Mouse (Mus musculus) adrenal gland, adult (tissue): ENCODE measurements around the gene Pygo2.

Experiments used
- DNase-seq, 2 experiments: peaks; one replicate each; pipeline ENCODE4 v3.0.0; 2022 to 2023; ENCODE audit warnings: low spot score in 1 of 2; ENCODE audit not compliant: inconsistent age in 2 of 2

Pygo2 gene

DNA sequence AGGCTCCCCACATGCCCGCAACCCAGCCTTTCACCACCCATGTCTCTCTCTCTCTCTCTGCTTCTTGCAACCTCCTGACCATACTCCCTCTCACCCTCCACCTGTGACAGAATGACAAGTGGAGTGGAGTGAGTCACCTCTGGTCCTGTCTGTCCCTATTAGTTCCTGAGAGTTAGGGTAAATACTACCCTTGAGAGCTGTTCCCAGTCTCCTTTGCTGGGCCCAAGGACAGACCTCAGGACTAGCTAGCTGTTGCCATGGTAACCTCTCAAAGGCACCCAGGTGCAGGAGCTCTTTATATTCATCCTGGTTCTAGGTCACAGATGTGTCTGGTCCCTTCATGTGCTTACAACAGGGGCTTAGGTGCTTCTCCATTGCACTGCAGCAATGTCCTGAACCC lies 21.9 kb downstream of the Pygo2 start:
- DNase-seq: no peak

GRCm38 (mm10) chr3:89454401-89455177 lies 24.6 kb downstream of the Pygo2 start, which contains the start of gene Pmvk:
Gene Pmvk, plus strand, starts transcription at chr3:89454541.
- peak in 1 of 2 experiments; percentile 28 for DNase-seq

- no peak for DNase-seq
These were observed 25.8 kb downstream of the Pygo2 start for GRCm38 (mm10) chr3:89455786-89456285.

GRCm38 (mm10) chr3:89456726-89457665 lies 27.0 kb downstream of the Pygo2 start:
- peak; percentile 67 to 87 for DNase-seq

DNA sequence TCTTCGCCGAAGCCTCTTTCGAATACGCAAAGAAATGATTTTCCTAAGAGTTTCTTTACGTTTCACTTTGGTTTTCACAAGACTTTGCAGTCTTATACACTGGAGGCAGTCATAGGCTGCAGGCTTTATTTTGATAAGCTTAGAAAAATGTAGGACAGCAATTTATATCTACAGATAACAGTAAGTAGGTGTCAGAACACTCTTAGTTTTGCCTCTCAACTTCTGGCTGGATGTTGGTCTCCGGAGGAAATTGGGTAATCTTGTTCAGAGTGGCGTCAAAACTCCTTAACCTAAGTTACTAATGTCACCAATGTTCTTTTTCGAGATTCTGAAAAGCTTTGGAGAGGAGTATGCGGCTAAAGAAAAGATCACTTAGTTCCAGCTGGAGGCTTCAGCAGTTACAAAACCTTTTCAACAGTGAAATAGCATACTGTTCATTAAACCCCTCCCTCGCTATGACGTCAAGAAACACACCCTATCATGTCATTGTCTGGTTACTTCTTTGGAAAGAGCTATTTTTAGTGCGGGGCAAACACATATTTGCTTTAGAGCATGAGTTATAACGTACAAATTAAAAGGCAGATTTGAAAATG lies 28.5 kb downstream of the Pygo2 start:
- peak in 1 of 2 experiments; percentile 50 for DNase-seq

GRCm38 (mm10) chr3:89458965-89459807 lies 29.2 kb downstream of the Pygo2 start:
- DNase-seq: peak; percentile 92 to 97

DNA sequence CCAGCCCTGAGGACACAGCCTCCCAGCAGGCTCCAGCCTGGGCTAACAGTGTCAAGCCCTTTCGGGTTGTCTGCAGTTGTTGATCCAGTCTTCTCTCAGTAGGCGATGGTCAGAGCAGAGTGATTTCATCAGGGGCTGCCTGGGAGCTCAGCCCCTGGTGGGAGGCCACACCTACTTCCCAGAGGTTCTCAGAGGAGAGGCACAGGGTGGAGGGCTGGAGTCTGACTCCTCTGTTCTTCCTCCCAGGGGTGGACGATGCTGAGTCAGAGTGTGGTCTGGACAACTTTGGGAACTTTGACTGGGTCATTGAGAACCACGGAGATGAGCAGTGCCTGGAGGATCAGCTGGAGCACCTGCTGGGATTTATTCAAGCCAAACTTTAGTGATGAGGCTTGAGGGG lies 38.3 kb downstream of the Pygo2 start:
- no peak for DNase-seq

GRCm38 (mm10) chr3:89472280-89472679 lies 42.3 kb downstream of the Pygo2 start:
- no peak for DNase-seq

GRCm38 (mm10) chr3:89473838-89474237 lies 43.8 kb downstream of the Pygo2 start:
- DNase-seq: no peak

DNA sequence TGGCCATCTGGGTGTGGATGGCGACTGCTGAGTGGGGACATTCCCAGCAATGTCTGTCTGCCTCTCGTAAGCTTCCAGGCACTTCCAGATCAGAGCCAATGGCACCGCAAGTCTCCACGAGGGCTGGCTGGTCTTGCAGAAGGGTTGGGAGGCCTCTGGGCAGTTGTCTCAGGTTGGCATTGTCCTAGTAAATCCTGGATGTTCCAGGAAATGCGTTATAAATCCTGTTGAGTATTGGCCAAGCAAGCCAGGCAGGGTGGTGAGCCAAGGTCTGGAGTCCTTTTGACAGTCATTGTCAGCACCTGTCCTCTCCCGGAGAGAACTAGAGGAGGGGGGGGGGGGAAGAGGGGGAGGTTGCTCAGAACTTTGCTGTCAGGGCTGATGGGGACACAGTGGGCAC lies 49.0 kb downstream of the Pygo2 start:
- no peak for DNase-seq

DNA sequence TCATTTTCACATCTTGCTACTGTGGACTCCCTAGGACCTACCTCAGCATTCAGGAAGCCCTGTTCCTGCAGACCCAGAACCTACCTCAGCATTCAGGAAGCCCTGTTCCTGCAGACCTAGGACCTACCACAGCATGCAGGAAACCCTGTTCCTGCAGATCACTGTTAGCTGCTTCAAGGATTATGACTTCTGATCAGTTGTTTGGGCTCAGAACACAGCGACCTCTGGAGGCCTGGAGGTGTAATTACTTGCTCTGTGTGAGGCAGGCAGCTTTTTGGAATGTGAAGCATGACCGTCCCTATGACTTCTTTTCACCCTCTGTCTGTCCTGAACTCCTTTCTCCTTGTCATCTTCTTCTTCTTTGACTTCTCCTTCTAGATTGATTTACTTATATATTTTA lies 51.5 kb downstream of the Pygo2 start:
- DNase-seq: peak in 1 of 2 experiments; percentile 31

DNA sequence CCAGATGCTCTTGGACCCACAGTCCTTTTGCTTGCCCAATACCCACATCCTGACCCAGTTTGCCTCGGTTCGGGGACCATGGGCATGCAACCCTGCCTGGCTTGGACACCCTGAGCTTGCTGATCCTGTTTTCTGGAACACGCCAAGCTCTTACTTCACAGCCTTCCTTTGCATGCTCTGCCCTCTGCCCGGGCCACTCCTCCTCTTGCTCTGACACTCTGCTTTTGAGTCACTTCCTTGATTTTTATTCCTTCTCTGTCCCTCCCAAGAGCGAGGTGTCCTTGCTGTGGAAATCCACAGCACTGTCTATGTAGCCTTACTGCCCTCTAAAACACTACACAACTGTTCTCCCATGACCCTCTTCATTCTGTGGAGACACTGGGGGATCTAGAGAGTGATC lies 52.2 kb downstream of the Pygo2 start:
- DNase-seq: peak in 1 of 2 experiments; percentile 38
